Mouse (Mus musculus): ENCODE results near the gene Ttc41.
"Not testable (repeated sequence)": the region's sequence is repeated elsewhere in the genome, so short reads cannot be mapped to it uniquely, and the experiment has no call there.

Ttc41 gene

DNA sequence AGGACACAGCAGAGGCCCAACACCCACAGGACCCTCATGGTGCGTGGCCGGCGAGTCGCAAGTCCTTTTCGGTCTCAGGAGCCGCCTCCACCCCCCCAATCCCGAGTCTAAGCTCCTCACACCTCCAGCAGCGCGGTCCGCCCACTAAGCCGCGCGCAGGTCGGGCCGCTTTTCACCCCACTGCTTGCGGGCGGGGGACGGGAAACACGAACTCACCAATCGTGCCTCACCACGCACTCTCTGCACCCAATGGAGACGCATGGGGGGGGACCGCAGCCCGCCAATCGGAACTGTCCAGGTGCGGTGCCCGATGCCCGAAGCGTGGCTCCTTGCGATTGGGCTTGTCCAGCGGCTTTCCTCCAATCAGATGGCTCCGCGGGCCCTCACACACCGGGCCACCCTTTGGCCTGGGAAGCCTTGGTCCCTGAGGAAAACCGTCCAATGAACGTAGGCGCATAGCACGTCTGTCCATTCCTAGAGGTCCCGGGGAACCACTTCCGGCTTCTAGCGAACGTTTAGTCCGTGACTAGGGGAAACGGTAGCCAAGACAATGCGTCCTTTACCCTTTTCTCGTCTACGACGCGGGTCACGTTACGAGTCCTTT is at the start of gene Ttc41, which contains the start of gene Hsp90b1:
Ttc41 (plus strand) TSS at position 494 of the 604 bp plus-strand sequence.
Hsp90b1 (minus strand) TSS at position 192 of the 604 bp plus-strand sequence.
- DNase-seq (ENCODE audit: low read depth), result peak; percentile 95

DNA sequence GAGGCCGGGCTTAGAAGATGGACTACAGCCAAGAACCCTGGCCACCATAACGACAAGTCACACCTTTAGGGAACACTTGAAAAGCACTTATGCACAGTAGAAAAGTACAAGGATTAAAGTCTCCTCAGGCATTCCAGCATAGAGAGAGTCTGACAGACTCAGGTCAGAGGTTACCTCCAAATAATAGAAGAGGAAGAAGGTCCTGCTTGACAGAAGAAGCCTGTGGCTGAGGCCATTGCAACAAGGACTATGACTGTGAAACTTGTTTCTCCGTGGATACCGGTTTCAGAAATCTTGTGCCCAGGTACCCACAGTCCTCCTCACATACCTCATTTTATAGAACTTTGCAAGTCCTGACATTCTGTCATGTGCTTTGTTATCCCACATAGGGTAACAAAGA is 35.1 kb upstream of the Ttc41 start:
- DNase-seq (ENCODE audit: low read depth), result not testable (repeated sequence)

GRCm38 (mm10) chr10:86684797-86685178 is 20.8 kb upstream of the Ttc41 start:
- DNase-seq (ENCODE audit: low read depth), result not testable (repeated sequence)

DNA sequence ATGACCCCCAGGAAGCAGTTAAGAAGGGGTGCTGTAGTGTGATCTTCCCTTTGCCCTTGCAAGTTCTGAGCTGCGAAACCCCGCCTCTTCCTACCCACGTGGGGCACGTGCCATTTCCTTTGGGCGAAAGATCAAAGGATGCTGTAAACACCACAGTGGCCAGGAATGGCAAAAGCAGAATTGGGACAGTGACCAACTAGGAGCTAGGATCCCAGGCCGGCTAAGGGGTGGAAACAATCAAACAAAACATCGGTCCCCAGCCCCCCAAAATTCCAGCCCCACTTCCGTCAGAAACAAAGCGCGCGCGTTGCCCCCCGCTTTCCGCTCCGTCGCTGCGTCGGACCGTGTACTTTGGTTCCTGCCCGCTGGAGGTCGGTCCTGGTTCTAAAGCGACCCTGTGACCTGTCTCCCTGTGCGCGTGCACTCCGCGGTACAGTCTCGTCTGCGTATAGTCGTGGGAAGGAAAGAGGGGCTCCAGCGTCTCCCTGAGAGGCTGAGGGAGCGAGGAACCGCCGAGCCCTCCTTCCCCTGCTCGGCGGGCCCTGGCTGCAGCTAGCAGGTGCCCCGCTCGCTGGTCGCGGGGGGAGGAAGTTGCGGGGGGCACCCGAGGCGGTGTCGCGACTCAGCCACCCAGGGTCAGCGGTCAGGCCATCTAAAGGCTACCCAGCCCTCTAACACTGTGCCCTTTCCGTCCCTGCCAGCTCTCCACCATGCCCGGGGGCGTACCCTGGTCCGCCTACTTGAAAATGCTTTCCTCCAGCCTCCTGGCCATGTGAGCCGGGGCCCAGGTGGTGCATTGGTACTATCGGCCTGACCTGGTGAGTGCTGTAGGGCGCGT is 20.2 kb upstream of the Ttc41 start:
- DNase-seq (ENCODE audit: low read depth), result peak; percentile 64

DNA sequence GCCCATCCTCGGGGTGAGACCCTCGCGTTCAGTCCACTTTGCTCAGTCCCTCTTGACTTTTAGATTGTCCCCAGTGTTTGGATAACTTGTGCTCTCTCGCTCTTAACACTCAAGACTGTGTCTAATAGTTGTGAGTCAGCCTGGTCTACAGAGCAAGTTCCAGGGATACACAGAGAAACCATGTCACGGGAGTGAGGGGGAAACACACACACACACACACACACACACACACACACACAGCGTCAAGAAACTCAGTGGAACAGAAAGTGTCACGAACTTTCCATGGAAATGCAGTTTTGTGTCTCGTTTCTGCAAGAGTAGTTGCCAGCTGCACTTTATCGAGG is 19.6 kb upstream of the Ttc41 start:
- DNase-seq (ENCODE audit: low read depth), result not testable (repeated sequence)

DNA sequence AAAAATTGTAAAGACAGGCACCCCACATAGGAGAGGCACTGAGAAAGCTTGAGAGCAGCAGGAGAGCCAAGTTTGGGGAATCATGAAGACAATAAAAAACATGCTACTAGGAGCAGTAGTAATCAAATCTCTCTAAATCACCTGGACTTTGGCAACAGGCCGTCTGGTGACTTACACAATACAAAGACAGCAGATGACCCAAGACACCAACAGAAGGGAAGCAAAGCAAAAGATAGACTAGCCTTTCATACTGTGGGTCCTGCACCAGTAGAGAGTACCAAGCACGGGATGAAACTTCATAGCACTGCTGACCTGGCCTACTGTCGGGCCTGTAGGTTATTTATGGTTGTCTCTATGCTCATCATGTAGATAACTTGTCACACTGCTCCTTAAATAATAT is 5.4 kb upstream of the Ttc41 start:
- no peak for DNase-seq (ENCODE audit: low read depth)

DNA sequence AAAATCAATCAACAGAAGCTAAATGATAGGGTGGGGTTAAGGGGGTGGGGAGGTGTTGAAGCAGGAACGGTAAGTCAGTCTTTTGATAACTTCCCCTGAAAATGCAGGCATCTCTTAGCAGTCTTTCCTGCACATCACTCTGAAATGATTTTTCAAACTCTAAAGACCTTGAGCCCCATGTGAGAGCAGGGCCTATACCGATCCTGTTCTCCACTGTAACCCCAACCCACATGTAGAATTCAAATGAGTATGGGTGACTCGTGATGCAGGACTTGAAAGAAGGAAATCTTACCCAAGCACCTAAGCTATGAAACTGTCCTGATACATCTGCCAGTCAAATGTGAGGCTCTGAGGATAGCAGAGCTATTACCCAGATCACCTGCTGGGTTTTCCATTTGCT is 4.6 kb upstream of the Ttc41 start:
- DNase-seq (ENCODE audit: low read depth), result no peak

- DNase-seq (ENCODE audit: low read depth), result no peak
These were observed 3.2 kb upstream of the Ttc41 start for GRCm38 (mm10) chr10:86702312-86702920.

GRCm38 (mm10) chr10:86703375-86703774 is 2.2 kb upstream of the Ttc41 start:
- DNase-seq (ENCODE audit: low read depth), result no peak

DNA sequence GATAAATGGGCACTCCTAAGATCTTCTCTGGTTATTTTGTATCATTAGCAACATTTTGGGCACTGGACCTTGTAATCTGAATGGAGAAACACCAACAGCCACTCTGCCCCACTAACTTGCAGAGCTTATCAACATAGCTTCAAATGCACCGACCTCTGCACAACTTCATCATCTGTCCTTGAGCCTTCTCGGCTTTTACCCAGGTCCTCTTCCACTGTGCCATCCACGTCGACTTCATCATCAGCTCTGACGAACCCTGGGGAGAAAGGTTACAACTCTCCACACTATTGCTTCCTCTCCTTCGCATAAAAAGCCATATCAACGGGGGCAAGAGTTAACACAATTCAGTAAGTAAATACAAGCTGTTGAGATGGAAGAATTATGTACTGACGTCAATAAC is 1.5 kb upstream of the Ttc41 start:
- no peak for DNase-seq (ENCODE audit: low read depth)

GRCm38 (mm10) chr10:86704589-86705191 is 921 bp upstream of the Ttc41 start:
- DNase-seq (ENCODE audit: low read depth), result no peak

DNA sequence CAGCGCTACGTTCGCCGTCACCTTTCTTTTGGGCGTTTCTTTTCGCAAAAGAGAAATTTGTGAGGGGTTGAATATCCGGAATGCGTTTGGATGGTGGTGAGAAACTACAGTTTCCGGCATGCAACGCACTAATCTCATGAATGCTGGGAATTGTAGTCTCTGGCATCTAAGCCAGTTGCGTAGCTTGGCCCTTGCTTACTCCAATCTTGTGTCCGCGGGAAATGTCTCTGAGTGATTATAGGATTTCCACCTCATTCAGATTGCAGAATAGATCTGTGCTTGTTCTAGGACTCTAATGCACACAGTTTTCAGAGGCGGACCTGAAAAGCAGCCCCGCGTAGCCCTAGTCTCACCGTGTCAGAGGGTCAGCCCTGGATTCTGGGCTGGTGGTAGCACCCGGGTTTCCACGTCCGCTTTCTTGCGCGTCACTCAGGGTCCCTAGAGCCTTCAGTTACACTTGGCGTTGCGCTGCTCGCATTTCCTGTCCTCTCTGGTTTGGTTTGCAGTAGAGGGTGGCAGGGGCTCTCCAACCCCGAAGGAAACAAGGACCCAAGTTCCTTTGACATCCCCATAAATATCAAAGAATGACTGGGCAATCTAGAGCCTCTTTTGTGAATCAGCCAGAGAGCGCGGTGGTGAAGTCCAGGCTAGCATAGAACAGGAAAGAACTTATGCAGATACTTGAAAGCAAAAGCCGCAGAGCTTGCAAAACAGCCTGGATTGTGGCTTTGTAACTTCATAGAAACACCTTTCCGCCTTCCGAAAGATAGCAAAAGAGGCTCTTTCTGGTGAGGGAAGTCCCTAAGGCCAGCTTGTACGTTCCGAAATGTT is 526 bp downstream of the Ttc41 start:
- peak; percentile 58 for DNase-seq (ENCODE audit: low read depth)

DNA sequence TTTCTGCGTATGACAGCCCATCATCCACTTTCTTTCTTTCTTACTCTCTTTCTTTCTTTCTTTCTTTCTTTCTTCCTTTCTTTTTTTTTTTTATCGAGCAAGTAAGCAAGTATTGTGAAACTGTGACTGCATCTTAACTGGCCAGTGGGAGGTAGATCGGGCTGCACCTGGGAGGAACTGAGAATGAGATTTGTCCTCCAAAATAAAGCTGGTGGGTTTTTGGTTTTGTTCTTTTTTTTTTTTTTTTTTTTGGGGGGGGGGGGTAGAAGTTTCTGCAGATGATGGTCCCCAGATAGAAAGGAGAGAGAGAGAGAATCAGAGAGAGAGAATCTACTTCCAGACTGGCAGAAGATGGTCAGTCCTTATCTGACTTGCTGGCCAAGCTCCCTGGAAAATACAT is 1.5 kb downstream of the Ttc41 start:
- no peak for DNase-seq (ENCODE audit: low read depth)

GRCm38 (mm10) chr10:86712156-86712555 is 6.5 kb downstream of the Ttc41 start:
- no peak for DNase-seq (ENCODE audit: low read depth)

GRCm38 (mm10) chr10:86727548-86727980 is 22.0 kb downstream of the Ttc41 start:
- DNase-seq (ENCODE audit: low read depth), result peak; percentile 74

GRCm38 (mm10) chr10:86728176-86728575 is 22.6 kb downstream of the Ttc41 start:
- no peak for DNase-seq (ENCODE audit: low read depth)

DNA sequence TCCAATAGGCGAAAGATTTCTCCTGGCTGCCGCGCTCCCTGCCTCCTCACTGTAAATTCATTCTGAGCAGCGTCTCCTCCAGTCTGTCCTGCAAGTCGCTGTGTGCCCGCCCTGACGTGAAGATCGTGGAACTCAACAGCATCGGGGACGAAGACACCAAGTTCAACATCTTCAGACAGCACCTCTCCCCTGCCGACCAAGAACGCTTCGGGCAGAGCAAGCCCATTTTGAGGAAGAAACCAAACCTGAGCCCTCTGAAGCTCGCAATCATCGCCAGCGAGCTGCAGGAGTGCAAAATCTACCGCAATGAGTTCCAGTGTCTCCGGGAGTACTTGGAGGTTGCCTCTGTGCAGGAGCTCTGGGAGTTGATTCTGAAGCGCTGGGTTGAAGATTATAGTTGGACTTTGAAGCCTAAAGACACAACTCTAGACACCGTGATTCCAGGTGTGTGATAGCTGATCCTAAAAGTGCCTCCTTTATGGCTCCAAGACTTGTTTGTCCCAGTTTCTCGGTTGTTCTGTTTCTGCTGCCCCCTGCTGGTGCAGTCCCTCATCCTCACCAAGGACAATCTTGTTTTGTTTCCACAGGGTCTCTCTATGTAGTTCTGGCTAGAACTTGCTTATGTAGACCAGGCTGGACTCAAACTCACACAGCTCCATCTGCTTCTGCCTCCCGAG is 25.4 kb downstream of the Ttc41 start:
- peak; percentile 88 for DNase-seq (ENCODE audit: low read depth)

DNA sequence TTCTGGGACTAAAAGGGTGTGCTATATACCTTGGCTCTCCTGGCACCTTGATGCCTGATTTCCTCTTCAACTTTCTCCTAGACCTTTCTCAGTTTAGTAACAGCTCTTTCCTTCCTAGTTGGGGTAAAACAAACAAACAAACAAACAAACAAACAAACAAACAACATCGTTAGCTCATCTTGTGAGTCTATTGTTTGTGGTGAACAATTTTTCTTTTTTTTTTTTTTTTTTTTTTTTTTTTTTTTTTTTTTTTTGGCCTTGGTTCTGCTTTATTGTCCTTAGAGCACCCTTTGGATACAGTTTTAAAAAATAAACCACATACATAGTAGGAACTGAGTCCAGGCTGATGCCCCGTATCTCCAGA is 25.9 kb downstream of the Ttc41 start:
- no peak for DNase-seq (ENCODE audit: low read depth)

DNA sequence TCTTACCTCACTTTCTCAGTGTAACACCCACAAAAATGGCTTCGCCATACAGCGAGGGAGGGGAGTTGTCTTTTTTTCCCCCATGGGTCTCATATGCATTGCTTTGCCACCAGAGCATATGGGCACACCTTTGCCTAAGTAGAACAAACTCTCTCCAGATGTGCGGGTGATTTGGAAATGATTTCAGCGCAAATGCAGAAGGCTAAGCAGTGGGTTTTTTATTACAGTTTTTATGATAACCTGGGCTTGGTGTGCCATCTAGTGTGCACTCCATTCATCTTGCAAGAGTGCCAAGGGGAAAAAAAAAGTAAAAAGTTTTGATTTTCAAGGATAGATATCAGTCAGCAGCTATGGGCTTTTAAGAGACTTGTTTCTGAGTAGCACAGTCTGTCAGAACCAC is 29.4 kb downstream of the Ttc41 start:
- DNase-seq (ENCODE audit: low read depth), result no peak

DNA sequence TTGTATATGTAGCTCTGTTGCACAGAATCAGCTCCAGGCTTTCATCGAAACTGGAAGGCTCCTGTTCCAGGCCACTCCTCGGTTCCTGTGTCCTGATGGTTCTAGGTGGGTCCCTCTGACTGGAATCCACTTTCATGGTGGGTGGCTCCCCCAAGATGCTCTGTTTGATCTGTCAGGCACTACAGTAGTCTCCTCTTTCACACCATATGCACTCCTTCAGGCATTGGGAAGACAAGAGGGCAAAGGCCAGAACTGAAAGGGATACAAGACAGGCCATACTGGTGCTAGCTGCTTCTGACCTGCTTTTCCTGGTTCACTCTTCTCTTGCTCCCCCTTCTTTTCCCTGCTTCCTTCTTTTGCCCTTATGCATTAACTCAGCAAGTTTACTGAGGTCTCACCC is 37.3 kb downstream of the Ttc41 start:
- no peak for DNase-seq (ENCODE audit: low read depth)

- no peak for DNase-seq (ENCODE audit: low read depth)
These were observed 38.7 kb downstream of the Ttc41 start for GRCm38 (mm10) chr10:86744306-86744705.
